Mouse (Mus musculus) lung, adult 2 months (tissue): ENCODE data around the gene Sdr42e1.

ENCODE experiments used
- CTCF ChIP-seq: fragments of 200-500 bp; IDR thresholded peaks from 2 replicates; pipeline ENCODE4 v1.5.1; 2011; ENCODE audit warnings: mild to moderate bottlenecking, low read length, control low read depth; ENCODE audit not compliant: insufficient read depth
- POLR2A ChIP-seq: fragments of 200-500 bp; IDR thresholded peaks from 2 replicates; pipeline ENCODE4 v1.6.1; 2011; ENCODE audit warnings: low read depth, mild to moderate bottlenecking, control low read depth, low read length, borderline replicate concordance; ENCODE audit errors: extremely low read depth

- TF ChIP-seq POLR2A = no peak
- TF ChIP-seq CTCF = peak; percentile 70
These were observed 47.2 kb downstream of the Sdr42e1 start for GRCm38 (mm10) chr8:117626040-117626838.
